Mouse (Mus musculus) kidney, postnatal 4 days (tissue): ENCODE measurements around the gene Tmem233.

Experiments used
- DNase-seq, 2 experiments: peaks; one replicate each; pipeline ENCODE4 v3.0.0; 2021; ENCODE audit warnings: mixed read lengths in 2 of 2

The Tmem233 gene

DNA sequence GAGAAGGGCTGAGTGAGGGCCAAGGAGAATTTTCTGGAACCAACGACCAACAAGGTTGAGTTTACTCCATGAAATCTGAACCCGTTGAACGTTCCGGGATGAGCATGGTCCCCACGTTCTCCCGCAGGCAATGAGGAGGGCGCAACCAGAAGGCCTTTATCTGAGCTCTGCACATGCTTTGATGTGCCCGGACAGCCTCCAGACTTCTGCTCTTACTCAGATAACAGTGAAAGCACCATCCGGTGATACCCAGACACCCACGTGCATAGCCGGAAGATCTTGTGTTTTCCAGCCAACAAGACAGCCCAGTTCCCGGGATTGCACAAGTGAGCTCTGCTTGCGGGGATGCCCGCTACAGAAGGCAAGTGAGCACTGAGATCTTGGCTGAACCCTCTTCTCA, 56.5 kb downstream of the Tmem233 start:
- DNase-seq = no peak

GRCm38 (mm10) chr5:116026107-116026506, 56.9 kb downstream of the Tmem233 start:
- no peak for DNase-seq

DNA sequence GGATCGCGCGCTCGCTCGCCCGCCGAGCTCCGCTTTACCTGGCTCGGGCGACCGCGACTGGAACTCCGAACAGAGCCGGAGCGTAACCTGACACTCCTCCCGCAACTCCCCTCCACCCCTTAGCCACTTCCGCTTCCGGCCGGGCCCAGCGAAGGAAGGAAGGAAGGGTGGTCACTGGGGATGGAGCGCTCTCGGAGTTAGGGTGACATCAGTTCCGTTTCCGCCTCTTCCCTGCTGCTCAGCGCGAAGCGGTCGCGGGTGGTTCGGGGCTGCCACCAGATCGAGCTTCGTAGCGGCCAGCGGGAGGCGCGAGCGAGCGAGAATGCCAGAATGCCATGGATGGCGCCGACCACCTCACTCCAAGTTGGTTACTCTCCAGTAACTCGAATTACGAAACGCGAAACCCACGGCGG, 58.7 kb downstream of the Tmem233 start, which contains the start of gene Prkab1:
Gene Prkab1, minus strand, starts transcription at position 182 of the 413 bp plus-strand sequence.
- DNase-seq = peak; percentile 92 to 96

- no peak for DNase-seq
Measured at GRCm38 (mm10) chr5:116023821-116024284, 59.2 kb downstream of the Tmem233 start.

GRCm38 (mm10) chr5:116023251-116023661, 59.8 kb downstream of the Tmem233 start:
- DNase-seq = peak; percentile 36 to 60

DNA sequence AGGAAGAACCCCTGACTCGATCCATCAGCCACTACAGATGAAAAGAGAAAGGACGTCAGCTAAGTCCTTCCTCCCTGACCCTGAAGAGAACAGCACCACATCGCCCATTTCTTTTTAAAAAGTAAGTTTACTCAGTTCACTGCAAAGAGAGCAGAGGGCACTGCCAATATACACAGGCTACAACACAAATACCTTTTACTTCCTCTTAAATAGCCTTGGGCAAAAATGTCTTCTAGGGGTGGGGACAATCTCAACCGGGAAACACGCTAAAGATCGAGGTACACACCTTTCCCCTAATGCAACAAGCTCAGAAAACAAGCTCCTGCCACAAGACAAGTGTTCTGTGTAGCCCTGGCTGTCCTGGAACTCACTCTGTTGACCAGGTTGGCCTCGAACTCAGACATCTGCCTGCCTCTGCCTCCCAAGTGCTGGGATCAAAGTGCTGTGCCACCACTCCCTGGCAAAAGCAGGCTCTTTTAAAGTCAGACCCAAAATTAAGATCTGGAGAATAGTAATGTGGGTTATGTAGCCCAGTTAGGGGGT, 60.3 kb downstream of the Tmem233 start:
- DNase-seq = no peak

DNA sequence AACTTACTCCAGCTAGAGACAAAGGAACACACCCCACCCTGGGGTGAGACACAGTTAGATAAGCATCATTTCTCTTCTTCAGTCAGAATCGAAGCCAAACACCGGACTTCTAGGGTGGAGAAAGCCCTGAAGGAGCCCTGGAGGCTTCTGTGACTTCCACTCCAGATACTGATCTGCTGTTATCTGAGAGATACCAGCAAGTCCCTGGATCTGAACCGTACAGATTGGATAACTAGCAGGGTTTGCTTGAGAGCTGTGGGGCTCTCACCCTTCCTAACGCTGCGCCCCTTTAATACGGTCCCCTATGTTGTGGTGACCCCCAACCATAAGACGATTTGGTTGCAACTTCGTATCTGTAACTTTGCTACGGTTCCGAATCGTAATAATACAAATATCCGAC, 60.9 kb downstream of the Tmem233 start:
- no peak for DNase-seq

DNA sequence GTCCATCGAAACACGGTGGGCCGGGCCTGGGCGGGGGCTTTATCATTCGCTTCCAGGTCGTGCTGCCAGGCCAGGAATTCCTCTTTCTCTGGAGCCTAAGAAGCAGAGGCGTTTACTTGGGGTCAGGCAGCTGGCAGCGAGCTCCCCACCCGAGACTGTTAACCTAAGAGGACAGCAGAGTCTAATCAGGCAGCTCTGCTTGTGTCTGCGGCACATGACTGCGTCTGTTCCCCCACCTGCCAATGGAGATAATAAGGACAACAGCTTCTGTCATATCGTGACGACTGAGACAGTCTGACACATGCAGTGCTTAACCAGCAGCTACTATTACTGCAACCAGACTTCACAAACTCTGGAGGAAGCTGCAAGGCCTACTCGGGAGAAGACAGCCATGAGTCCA, 61.5 kb downstream of the Tmem233 start:
- no peak for DNase-seq

- DNase-seq = peak in 1 of 2 experiments; percentile 48
Measured at GRCm38 (mm10) chr5:116019371-116019770, 63.7 kb downstream of the Tmem233 start.

GRCm38 (mm10) chr5:116018784-116019183, 64.3 kb downstream of the Tmem233 start:
- peak; percentile 71 to 81 for DNase-seq

DNA sequence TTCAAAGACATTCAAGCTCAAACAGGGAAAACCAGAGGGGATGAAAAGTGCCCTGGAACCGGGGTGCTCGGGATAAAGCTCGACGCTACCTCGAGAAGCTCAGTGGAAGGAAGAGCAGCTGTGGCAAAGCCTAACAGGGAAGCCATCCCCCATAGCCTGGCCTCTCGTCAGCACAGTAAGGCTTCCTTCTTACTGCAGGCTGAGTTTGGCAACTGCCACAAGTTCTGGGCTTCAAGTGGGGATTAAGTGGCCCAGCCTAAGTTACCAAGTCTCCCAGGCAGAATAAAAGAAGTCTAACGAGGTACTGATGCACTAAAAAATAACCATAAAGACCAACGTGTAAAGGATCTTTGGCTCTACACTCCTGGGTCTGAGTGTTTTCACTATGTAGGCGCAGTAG, 64.8 kb downstream of the Tmem233 start:
- DNase-seq = no peak

DNA sequence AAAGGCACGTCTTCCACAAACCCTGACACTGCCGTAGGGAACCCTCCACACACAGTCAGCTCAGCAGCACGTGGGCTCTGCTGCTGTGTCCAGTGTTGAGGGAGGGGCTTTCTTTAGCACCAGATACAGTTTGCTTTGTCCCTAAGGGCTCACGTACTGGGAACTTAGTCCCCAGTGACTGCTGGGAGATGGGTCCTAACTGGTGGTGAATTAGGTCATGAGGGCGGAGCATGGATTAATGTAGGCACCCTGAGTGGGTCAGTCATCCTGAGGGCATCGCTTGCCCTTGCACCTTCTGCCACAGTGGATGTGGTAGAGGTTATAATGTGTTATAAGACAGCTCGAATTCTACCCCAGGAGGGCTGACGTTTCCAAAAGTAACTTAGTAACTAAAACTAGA, 65.7 kb downstream of the Tmem233 start:
- no peak for DNase-seq

DNA sequence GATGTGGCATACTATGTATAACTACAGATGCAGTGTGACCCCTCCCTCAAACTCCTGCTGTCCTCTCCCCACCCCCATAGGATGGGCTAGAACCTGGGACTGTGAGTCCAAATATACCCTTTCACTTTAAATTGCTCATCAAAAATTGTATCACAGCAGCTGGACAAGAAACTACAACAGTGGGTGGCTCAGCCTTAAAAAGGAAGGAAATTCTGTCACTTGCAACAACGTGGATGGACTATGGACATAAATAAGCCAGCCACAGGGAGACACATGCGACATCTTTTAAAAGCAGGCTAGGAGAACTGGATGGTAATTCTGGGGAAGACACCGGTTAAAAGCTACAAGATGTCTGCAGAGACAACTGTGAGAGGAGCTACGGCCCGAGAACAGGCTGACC, 66.5 kb downstream of the Tmem233 start:
- no peak for DNase-seq

DNA sequence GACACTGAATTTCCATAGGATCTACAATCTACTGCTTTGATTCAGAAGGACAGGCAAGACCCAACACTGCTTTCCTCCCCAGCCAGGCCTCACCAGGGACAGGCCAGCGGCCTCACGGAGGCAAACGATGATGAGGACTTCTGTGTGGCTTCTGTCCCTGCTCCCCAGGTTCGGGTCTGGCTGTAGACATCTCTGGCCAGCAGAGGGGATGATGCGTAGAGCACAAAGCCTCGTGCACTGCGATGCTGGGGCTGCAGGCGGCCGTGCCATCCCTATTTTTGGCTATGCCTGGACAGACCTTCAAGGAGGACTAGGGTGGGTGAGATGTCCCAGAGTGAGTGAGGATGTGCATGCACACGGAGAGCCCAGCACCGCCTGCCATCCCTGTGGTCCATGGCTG, 68.8 kb downstream of the Tmem233 start:
- no peak for DNase-seq

DNA sequence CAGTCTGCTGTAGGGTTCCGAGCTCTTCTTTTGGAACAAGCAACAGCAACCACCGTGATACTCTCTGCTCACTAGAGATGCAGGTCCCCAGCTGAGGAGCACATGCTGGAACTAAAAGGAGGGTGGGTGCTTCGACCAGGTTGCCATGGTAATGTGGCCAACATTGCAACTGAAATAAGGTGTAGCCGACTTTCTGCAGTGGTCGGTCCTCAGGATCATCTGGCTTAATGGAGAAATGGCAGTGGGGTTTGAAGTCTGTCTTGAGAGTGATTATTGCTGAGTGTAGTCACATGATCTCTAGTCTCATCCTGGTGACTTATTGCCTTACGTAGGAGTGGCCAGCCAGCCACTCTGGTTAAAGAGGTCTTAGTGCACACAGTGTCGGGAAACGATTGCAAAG, 69.2 kb downstream of the Tmem233 start:
- DNase-seq = no peak

- no peak for DNase-seq
Measured at GRCm38 (mm10) chr5:116012503-116012902, 70.5 kb downstream of the Tmem233 start.

GRCm38 (mm10) chr5:116011700-116012099, 71.3 kb downstream of the Tmem233 start:
- no peak for DNase-seq

DNA sequence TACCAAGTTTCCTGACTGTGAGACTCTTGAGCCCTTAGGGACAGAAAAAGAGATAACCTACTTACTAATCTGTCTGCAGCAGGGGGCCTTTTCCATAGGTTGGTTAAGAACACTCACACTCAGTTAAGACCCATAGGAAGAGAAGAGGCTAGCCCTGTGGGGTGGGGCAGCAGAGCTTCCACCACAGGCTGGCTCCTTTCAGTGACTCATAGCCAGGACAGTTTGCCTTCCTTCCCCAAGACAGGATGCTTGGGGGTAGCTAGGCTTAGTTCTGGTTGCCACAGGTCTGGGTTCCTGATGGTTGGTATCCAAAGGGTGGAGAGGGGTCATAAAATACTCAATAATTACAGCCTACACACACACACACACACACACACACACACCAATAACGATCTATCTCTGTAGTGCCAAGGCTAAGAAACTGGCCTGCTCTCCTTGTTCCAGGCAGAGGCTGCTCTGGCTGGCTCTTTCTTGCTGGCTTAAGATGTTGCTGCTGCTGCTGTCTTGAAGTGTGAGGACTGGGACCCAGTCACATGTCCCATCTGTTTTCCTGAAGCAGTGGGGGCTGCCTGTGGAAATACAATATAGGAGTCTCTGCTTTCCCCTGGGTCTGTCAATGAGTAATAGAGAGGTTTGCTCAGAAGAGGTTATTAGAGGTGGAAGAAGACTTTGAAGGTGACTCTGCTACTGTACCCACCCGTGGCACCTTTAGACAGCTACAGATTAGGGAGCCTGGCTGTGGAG, 73.0 kb downstream of the Tmem233 start:
- peak in 1 of 2 experiments; percentile 46 for DNase-seq

- DNase-seq = peak in 1 of 2 experiments; percentile 38
Measured at GRCm38 (mm10) chr5:116009091-116009851, 73.8 kb downstream of the Tmem233 start.

DNA sequence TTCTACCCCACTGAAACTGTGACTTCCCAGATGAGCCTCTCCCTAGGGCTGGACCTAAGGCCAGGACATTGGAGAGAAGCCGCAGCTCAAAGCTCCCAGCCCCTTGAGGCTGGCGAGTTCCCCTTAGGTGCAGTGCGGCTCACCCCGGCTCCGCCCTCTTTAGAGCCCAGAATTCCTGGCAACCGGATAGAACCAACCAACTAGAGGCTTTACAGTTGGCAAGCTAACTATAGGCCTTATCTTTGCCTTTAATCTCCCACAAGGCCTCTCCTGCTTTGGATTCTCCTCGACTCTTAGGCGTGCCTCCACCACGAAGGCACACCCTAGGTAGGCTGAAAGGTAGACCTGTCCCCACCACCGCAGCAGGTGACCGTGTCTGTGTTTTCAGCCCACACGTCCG, 75.3 kb downstream of the Tmem233 start:
- DNase-seq = no peak

- DNase-seq = peak; percentile 53 to 64
Measured at GRCm38 (mm10) chr5:116006324-116007099, 76.5 kb downstream of the Tmem233 start.

- no peak for DNase-seq
Measured at GRCm38 (mm10) chr5:116004271-116004670, 78.8 kb downstream of the Tmem233 start.

DNA sequence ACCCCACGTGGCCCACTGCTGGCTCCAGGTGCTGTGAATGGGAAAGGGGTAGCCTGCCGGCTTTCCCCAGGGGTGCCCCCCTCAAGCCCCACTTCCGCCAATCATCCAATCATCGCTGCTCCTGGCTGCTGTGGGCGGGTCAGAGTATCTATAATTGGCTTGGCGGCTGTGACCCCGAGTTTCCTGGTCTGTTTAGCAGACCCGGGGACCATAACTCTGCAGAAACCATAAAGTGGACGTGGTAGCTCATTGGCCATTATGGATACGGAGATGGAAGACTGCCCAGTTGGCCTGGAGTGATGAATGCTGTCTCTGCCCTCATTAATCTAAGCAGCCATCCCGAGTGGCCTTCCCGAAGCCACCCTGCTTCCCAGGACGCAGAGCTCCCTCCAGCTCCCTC, 79.2 kb downstream of the Tmem233 start:
- peak; percentile 57 to 73 for DNase-seq
